Mouse (Mus musculus) monocyte, adult 2 months (primary cell): ENCODE data around the gene BC055324.
A peak's percentile ranks its signal among the peaks of the same experiment; 100 is the strongest.

ENCODE experiments used
- DNase-seq, 2 experiments: peaks; one replicate each; pipeline ENCODE4 v3.0.0; 2022; ENCODE audit warnings: low spot score in 2 of 2, low read depth in 1 of 2

Gene BC055324

GRCm38 (mm10) chr1:163958036-163958435, 36.6 kb downstream of the BC055324 start:
- no peak for DNase-seq

- no peak for DNase-seq
These were observed 41.2 kb downstream of the BC055324 start for GRCm38 (mm10) chr1:163953396-163953795.

- DNase-seq: no peak
These were observed 52.5 kb downstream of the BC055324 start for GRCm38 (mm10) chr1:163942056-163942455.

GRCm38 (mm10) chr1:163934591-163934990, 60.0 kb downstream of the BC055324 start:
- DNase-seq: no peak

- DNase-seq: no peak
These were observed 62.8 kb downstream of the BC055324 start for GRCm38 (mm10) chr1:163931801-163932200.

GRCm38 (mm10) chr1:163930458-163930794, 64.2 kb downstream of the BC055324 start:
- DNase-seq: peak in 1 of 2 experiments; percentile 12

GRCm38 (mm10) chr1:163929636-163930457, 64.7 kb downstream of the BC055324 start:
- DNase-seq: peak; percentile 37 to 77

- DNase-seq: no peak
These were observed 65.8 kb downstream of the BC055324 start, which contains the start of gene Scyl3 for GRCm38 (mm10) chr1:163928846-163929245. Gene Scyl3, plus strand, starts transcription at chr1:163929100.

GRCm38 (mm10) chr1:163924093-163924492, 70.5 kb downstream of the BC055324 start:
- DNase-seq: no peak

GRCm38 (mm10) chr1:163917349-163918160, 77.0 kb downstream of the BC055324 start:
- no peak for DNase-seq

GRCm38 (mm10) chr1:163911981-163912380, 82.6 kb downstream of the BC055324 start:
- no peak for DNase-seq

GRCm38 (mm10) chr1:163910785-163911184, 83.8 kb downstream of the BC055324 start:
- DNase-seq: no peak

GRCm38 (mm10) chr1:163910343-163910742, 84.3 kb downstream of the BC055324 start:
- DNase-seq: no peak

- no peak for DNase-seq
These were observed 86.2 kb downstream of the BC055324 start for GRCm38 (mm10) chr1:163908389-163908788.

GRCm38 (mm10) chr1:163907007-163907811, 87.4 kb downstream of the BC055324 start:
- no peak for DNase-seq

- no peak for DNase-seq
These were observed 91.2 kb downstream of the BC055324 start for GRCm38 (mm10) chr1:163903411-163903810.

- no peak for DNase-seq
These were observed 94.4 kb downstream of the BC055324 start for GRCm38 (mm10) chr1:163900168-163900567.

- no peak for DNase-seq
These were observed 95.0 kb downstream of the BC055324 start for GRCm38 (mm10) chr1:163899575-163899974.

- DNase-seq: no peak
These were observed 96.3 kb downstream of the BC055324 start for GRCm38 (mm10) chr1:163898291-163898764.
